Mouse (Mus musculus): ENCODE data around the gene Arid5b.

Gene Arid5b

GRCm38 (mm10) chr10:68278632-68279361 is at the start of gene Arid5b:
Gene Arid5b (minus strand): TSS chr10:68278740.
- DNase-seq: peak; percentile 85

GRCm38 (mm10) chr10:68325378-68325777 is 46.8 kb upstream of the Arid5b start:
- no peak for DNase-seq

- DNase-seq: peak; percentile 6
Observed at GRCm38 (mm10) chr10:68324061-68324460, 45.5 kb upstream of the Arid5b start.

- no peak for DNase-seq
Observed at GRCm38 (mm10) chr10:68323167-68323566, 44.6 kb upstream of the Arid5b start.

- no peak for DNase-seq
Observed at GRCm38 (mm10) chr10:68320986-68321385, 42.4 kb upstream of the Arid5b start.

- DNase-seq: no peak
Observed at GRCm38 (mm10) chr10:68320496-68320895, 42.0 kb upstream of the Arid5b start.

GRCm38 (mm10) chr10:68319438-68319837 is 40.9 kb upstream of the Arid5b start:
- DNase-seq: no peak

GRCm38 (mm10) chr10:68318438-68318979 is 40.0 kb upstream of the Arid5b start:
- DNase-seq: no peak

- DNase-seq: no peak
Observed at GRCm38 (mm10) chr10:68312734-68313133, 34.2 kb upstream of the Arid5b start.

- no peak for DNase-seq
Observed at GRCm38 (mm10) chr10:68301013-68301412, 22.5 kb upstream of the Arid5b start.

GRCm38 (mm10) chr10:68289465-68289864 is 10.9 kb upstream of the Arid5b start:
- no peak for DNase-seq

- DNase-seq: peak; percentile 92
Observed at GRCm38 (mm10) chr10:68282466-68283391, 4.2 kb upstream of the Arid5b start.

- DNase-seq: no peak
Observed at GRCm38 (mm10) chr10:68281775-68282106, 3.2 kb upstream of the Arid5b start.

GRCm38 (mm10) chr10:68281076-68281774 is 2.7 kb upstream of the Arid5b start:
- no peak for DNase-seq

GRCm38 (mm10) chr10:68279516-68280501 is 1.3 kb upstream of the Arid5b start:
- peak; percentile 70 for DNase-seq

- DNase-seq: peak; percentile 63
Observed at GRCm38 (mm10) chr10:68277671-68278151, 829 bp downstream of the Arid5b start.

- DNase-seq: peak; percentile 69
Observed at GRCm38 (mm10) chr10:68276976-68277441, 1.5 kb downstream of the Arid5b start.

GRCm38 (mm10) chr10:68276350-68276975 is 2.1 kb downstream of the Arid5b start:
- DNase-seq: peak; percentile 85

GRCm38 (mm10) chr10:68274900-68275760 is 3.4 kb downstream of the Arid5b start:
- DNase-seq: peak; percentile 69

GRCm38 (mm10) chr10:68269789-68270188 is 8.8 kb downstream of the Arid5b start:
- DNase-seq: no peak

All from retina, postnatal 1 day (tissue).